Mouse (Mus musculus): ENCODE data around the gene B4galnt1. TPM values are rescaled to one million over a fixed set of nuclear protein-coding genes. Genes with fewer than 3 reads are reported as not detected.

B4galnt1 gene
- polyA plus RNA-seq, 2 experiments: 11.8 to 12.1 TPM

GRCm38 (mm10) chr10:127213272-127213671 lies 48.2 kb downstream of the B4galnt1 start:
- ATAC-seq (ENCODE audit: low FRiP score, low read depth): no peak
- H3K36me3 ChIP-seq (ENCODE audit: control insufficient read depth, insufficient read depth, low read length): peaks cover 5% of the 10 kb centered on the region; the same call in 1 of the 2 replicates

GRCm38 (mm10) chr10:127213704-127214421 lies 48.8 kb downstream of the B4galnt1 start:
- TF ChIP-seq POLR2A (IDR thresholded peaks at IDR 0.05; ENCODE audit: borderline replicate concordance, extremely low read depth, insufficient read depth, insufficient read length): no peak
- no peaks in the 10 kb centered on the region for H3K9me3 ChIP-seq (ENCODE audit: control insufficient read depth, low read length)
- H3K9ac ChIP-seq (ENCODE audit: low read depth, low read length, severe bottlenecking): no peak overlapping the region
- 80% methylated on average over 13 of the region's 13 CpGs for WGBS
- peaks cover 8% of the 10 kb centered on the region for H3K4me1 ChIP-seq (ENCODE audit: control insufficient read depth, insufficient read depth, low read length)
- H3K36me3 ChIP-seq (ENCODE audit: control insufficient read depth, insufficient read depth, low read length): 0 out of 2 replicates have a peak, but pooled peaks cover under 1% of the 10 kb centered on the region
- ATAC-seq (ENCODE audit: low FRiP score, low read depth) (no peak), DNase-seq (ENCODE audit: low spot score) (no peak)
- no peak overlapping the region for H3K4me3 ChIP-seq (replicated peaks; ENCODE audit: low read length)
- H3K27me3 ChIP-seq (ENCODE audit: control insufficient read depth, insufficient read depth, low read length): no peaks in the 10 kb centered on the region
- H3K4me2 ChIP-seq (replicated peaks; ENCODE audit: low read depth, low read length, severe bottlenecking): no peak overlapping the region
- no peak overlapping the region for H3K27ac ChIP-seq (replicated peaks; ENCODE audit: low read depth, low read length)

More at GRCm38 (mm10) chr10:127213272-127213671, 48.2 kb downstream of the B4galnt1 start:
- Histone ChIP-seq H3K4me2 (replicated peaks; ENCODE audit: low read depth, low read length, severe bottlenecking) (no peak overlapping the region), H3K4me1 (ENCODE audit: control insufficient read depth, insufficient read depth, low read length) (peaks cover 8% of the 10 kb centered on the region), H3K27me3 (ENCODE audit: control insufficient read depth, insufficient read depth, low read length) (no peaks in the 10 kb centered on the region), H3K9ac (ENCODE audit: low read depth, low read length, severe bottlenecking) (no peak overlapping the region), H3K27ac (replicated peaks; ENCODE audit: low read depth, low read length) (no peak overlapping the region), H3K9me3 (ENCODE audit: control insufficient read depth, low read length) (no peaks in the 10 kb centered on the region), H3K4me3 (replicated peaks; ENCODE audit: low read length) (no peak overlapping the region)
- DNase-seq (ENCODE audit: low spot score): no peak
- TF ChIP-seq POLR2A (IDR thresholded peaks at IDR 0.05; ENCODE audit: borderline replicate concordance, extremely low read depth, insufficient read depth, insufficient read length): no peak
- WGBS: 88% methylated on average over 8 of the region's 8 CpGs

GRCm38 (mm10) chr10:127214422-127214803 lies 49.4 kb downstream of the B4galnt1 start:
- H3K4me2 ChIP-seq (replicated peaks; ENCODE audit: low read depth, low read length, severe bottlenecking): no peak overlapping the region
- DNase-seq (ENCODE audit: low spot score): no peak
- ATAC-seq (ENCODE audit: low FRiP score, low read depth): no peak
- WGBS: 66% methylated on average over 1 of the region's 1 CpGs
- H3K9ac ChIP-seq (ENCODE audit: low read depth, low read length, severe bottlenecking): no peak overlapping the region
- no peaks in the 10 kb centered on the region for H3K9me3 ChIP-seq (ENCODE audit: control insufficient read depth, low read length)
- H3K4me3 ChIP-seq (replicated peaks; ENCODE audit: low read length): no peak overlapping the region
- TF ChIP-seq POLR2A (IDR thresholded peaks at IDR 0.05; ENCODE audit: borderline replicate concordance, extremely low read depth, insufficient read depth, insufficient read length): no peak
- no peaks in the 10 kb centered on the region for H3K27me3 ChIP-seq (ENCODE audit: control insufficient read depth, insufficient read depth, low read length)
- H3K4me1 ChIP-seq (ENCODE audit: control insufficient read depth, insufficient read depth, low read length): peaks cover 8% of the 10 kb centered on the region
- H3K27ac ChIP-seq (replicated peaks; ENCODE audit: low read depth, low read length): no peak overlapping the region
- H3K36me3 ChIP-seq (ENCODE audit: control insufficient read depth, insufficient read depth, low read length): no peaks in the 10 kb centered on the region

- Histone ChIP-seq H3K9me3 (ENCODE audit: control insufficient read depth, low read length) (no peaks in the 10 kb centered on the region), H3K27ac (replicated peaks; ENCODE audit: low read depth, low read length) (no peak overlapping the region), H3K36me3 (ENCODE audit: control insufficient read depth, insufficient read depth, low read length) (no peaks in the 10 kb centered on the region), H3K9ac (ENCODE audit: low read depth, low read length, severe bottlenecking) (no peak overlapping the region), H3K4me2 (replicated peaks; ENCODE audit: low read depth, low read length, severe bottlenecking) (no peak overlapping the region), H3K4me3 (replicated peaks; ENCODE audit: low read length) (no peak overlapping the region), H3K27me3 (ENCODE audit: control insufficient read depth, insufficient read depth, low read length) (no peaks in the 10 kb centered on the region), H3K4me1 (ENCODE audit: control insufficient read depth, insufficient read depth, low read length) (no peaks in the 10 kb centered on the region)
- DNase-seq (ENCODE audit: low spot score) (no peak), ATAC-seq (ENCODE audit: low FRiP score, low read depth) (no peak)
- no peak for TF ChIP-seq POLR2A (IDR thresholded peaks at IDR 0.05; ENCODE audit: borderline replicate concordance, extremely low read depth, insufficient read depth, insufficient read length)
- WGBS: 95% methylated on average over 11 of the region's 11 CpGs
Measured at GRCm38 (mm10) chr10:127216456-127216855, 51.4 kb downstream of the B4galnt1 start.

GRCm38 (mm10) chr10:127217177-127217576 lies 52.2 kb downstream of the B4galnt1 start:
- H3K4me1 ChIP-seq (ENCODE audit: control insufficient read depth, insufficient read depth, low read length): no peaks in the 10 kb centered on the region
- no peak for TF ChIP-seq POLR2A (IDR thresholded peaks at IDR 0.05; ENCODE audit: borderline replicate concordance, extremely low read depth, insufficient read depth, insufficient read length)
- DNase-seq (ENCODE audit: low spot score): no peak
- no peaks in the 10 kb centered on the region for H3K27me3 ChIP-seq (ENCODE audit: control insufficient read depth, insufficient read depth, low read length)
- no peak overlapping the region for H3K9ac ChIP-seq (ENCODE audit: low read depth, low read length, severe bottlenecking)
- H3K4me3 ChIP-seq (replicated peaks; ENCODE audit: low read length): no peak overlapping the region
- H3K9me3 ChIP-seq (ENCODE audit: control insufficient read depth, low read length): no peaks in the 10 kb centered on the region
- no peak for ATAC-seq (ENCODE audit: low FRiP score, low read depth)
- H3K36me3 ChIP-seq (ENCODE audit: control insufficient read depth, insufficient read depth, low read length): no peaks in the 10 kb centered on the region
- no peak overlapping the region for H3K4me2 ChIP-seq (replicated peaks; ENCODE audit: low read depth, low read length, severe bottlenecking)
- no peak overlapping the region for H3K27ac ChIP-seq (replicated peaks; ENCODE audit: low read depth, low read length)
